Mouse (Mus musculus) CH12.LX (cell line): ENCODE data around the gene Gabra5. TPM values are rescaled to one million over a fixed set of nuclear protein-coding genes. Genes with fewer than 3 reads are reported as not detected.

ENCODE experiments used
- DNase-seq: peaks from one replicate; pipeline ENCODE4 v3.0.0-alpha.2; 2013; ENCODE audit errors: extremely low read depth
- H3K27ac ChIP-seq: 2 replicates; pipeline ENCODE4 v1.5.1; 2012; ENCODE audit warnings: low read depth, mild to moderate bottlenecking, control low read depth, moderate library complexity; ENCODE audit not compliant: insufficient read depth
- H3K27me3 ChIP-seq: replicated peaks from 2 replicates; pipeline ENCODE3; 2012; ENCODE audit warnings: inconsistent platforms
- H3K36me3 ChIP-seq, 2 experiments: replicated peaks in 1 of 2; 2 replicates each; pipeline versions ENCODE3 to v1.6.1; 2012; ENCODE audit warnings: inconsistent platforms in 1 of 2, low read length in 1 of 2, mild to moderate bottlenecking in 1 of 2, mixed read lengths in 1 of 2, moderate library complexity in 1 of 2; ENCODE audit not compliant: control insufficient read depth in 1 of 2, insufficient read depth in 1 of 2
- H3K4me1 ChIP-seq, 2 experiments: 2 replicates each; pipeline ENCODE4 v1.6.1; 2012; ENCODE audit warnings: inconsistent platforms in 1 of 2, moderate library complexity in 1 of 2; ENCODE audit not compliant: insufficient read depth in 2 of 2, control insufficient read depth in 1 of 2
- H3K4me2 ChIP-seq: 2 replicates; pipeline ENCODE4 v1.6.1; 2012; ENCODE audit warnings: low read depth, mild to moderate bottlenecking, control low read depth; ENCODE audit not compliant: poor library complexity, insufficient read depth, severe bottlenecking
- H3K4me3 ChIP-seq, 3 experiments: fragments of 150-350 bp in 1 of 3; sonication (generic) in 1 of 3; replicated peaks in 1 of 3; 2 replicates each; pipeline versions ENCODE3 to v1.5.1; 2011 to 2012; ENCODE audit warnings: low read depth in 2 of 3, low read length in 2 of 3, mild to moderate bottlenecking in 2 of 3, moderate library complexity in 2 of 3, control low read depth in 1 of 3, improper control_type of control experiment in 1 of 3, inconsistent platforms in 1 of 3, mixed read lengths in 1 of 3; ENCODE audit not compliant: poor library complexity in 1 of 3
- H3K79me2 ChIP-seq: replicated peaks from 2 replicates; pipeline ENCODE4 v1.6.1; 2012; ENCODE audit warnings: mild to moderate bottlenecking, moderate library complexity; ENCODE audit not compliant: control insufficient read depth, poor library complexity, insufficient read depth, severe bottlenecking; ENCODE audit errors: extremely low read depth
- H3K9ac ChIP-seq: 2 replicates; pipeline ENCODE4 v1.6.1; 2012; ENCODE audit warnings: low read depth, mild to moderate bottlenecking, control low read depth, moderate library complexity; ENCODE audit not compliant: insufficient read depth
- H3K9me3 ChIP-seq: replicated peaks from 2 replicates; pipeline ENCODE3; 2012; ENCODE audit warnings: low read length, inconsistent platforms, mixed read lengths
- CHD1 ChIP-seq: IDR thresholded peaks from 2 replicates; pipeline ENCODE4 v1.6.1; 2012; ENCODE audit warnings: low read depth, low read length, improper control_type of control experiment, inconsistent platforms
- CTCF ChIP-seq, 2 experiments: IDR thresholded peaks in 1 of 2; conservative IDR thresholded peaks in 1 of 2; 2 replicates each; pipeline ENCODE4 v1.5.1; 2011 to 2012; ENCODE audit warnings: low read depth in 2 of 2, low read length in 2 of 2, improper control_type of control experiment in 1 of 2, inconsistent platforms in 1 of 2, mild to moderate bottlenecking in 1 of 2, moderate library complexity in 1 of 2
- E2F4 ChIP-seq: IDR thresholded peaks from 2 replicates; pipeline ENCODE4 v1.6.1; 2011; ENCODE audit warnings: low read depth, low read length, improper control_type of control experiment; ENCODE audit not compliant: insufficient replicate concordance
- EP300 ChIP-seq: IDR thresholded peaks from 2 replicates; pipeline ENCODE4 v1.6.1; 2011; ENCODE audit warnings: low read length, improper control_type of control experiment
- ETS1 ChIP-seq: conservative IDR thresholded peaks from 2 replicates; pipeline ENCODE4 v1.6.1; 2012; ENCODE audit warnings: low read depth, mild to moderate bottlenecking, inconsistent platforms, low read length, improper control_type of control experiment, moderate library complexity
- GABPA ChIP-seq: IDR thresholded peaks from 2 replicates; pipeline ENCODE4 v1.6.1; 2012; ENCODE audit warnings: low read depth, low read length, improper control_type of control experiment, inconsistent platforms; ENCODE audit not compliant: insufficient replicate concordance
- JUN ChIP-seq: IDR thresholded peaks from 2 replicates; pipeline ENCODE4 v1.6.1; 2011; ENCODE audit warnings: low read depth, mild to moderate bottlenecking, low read length, improper control_type of control experiment, moderate library complexity; ENCODE audit not compliant: insufficient read depth
- JUND ChIP-seq: conservative IDR thresholded peaks from 2 replicates; pipeline ENCODE4 v1.6.1; 2011; ENCODE audit warnings: low read depth, low read length, improper control_type of control experiment
- KAT2A ChIP-seq: IDR thresholded peaks from 2 replicates; pipeline ENCODE4 v1.6.1; 2012; ENCODE audit warnings: low read length, improper control_type of control experiment, inconsistent platforms; ENCODE audit not compliant: insufficient replicate concordance
- MEF2A ChIP-seq: IDR thresholded peaks from 2 replicates; pipeline ENCODE4 v1.6.1; 2014; ENCODE audit warnings: low read depth, mild to moderate bottlenecking, inconsistent platforms, low read length, improper control_type of control experiment, borderline replicate concordance
- MXI1 ChIP-seq: IDR thresholded peaks from 2 replicates; pipeline ENCODE4 v1.6.1; 2011; ENCODE audit warnings: mild to moderate bottlenecking, low read depth, low read length, improper control_type of control experiment
- NELFE ChIP-seq: IDR thresholded peaks from 2 replicates; pipeline ENCODE4 v1.6.1; 2011; ENCODE audit warnings: low read depth, low read length, improper control_type of control experiment
- RAD21 ChIP-seq: IDR thresholded peaks from 2 replicates; pipeline ENCODE4 v1.6.1; 2011; ENCODE audit warnings: low read depth, mild to moderate bottlenecking, low read length, improper control_type of control experiment, moderate library complexity
- RCOR1 ChIP-seq: conservative IDR thresholded peaks from 2 replicates; pipeline ENCODE4 v1.6.1; 2012; ENCODE audit warnings: low read depth, mild to moderate bottlenecking, inconsistent platforms, low read length, improper control_type of control experiment
- SIN3A ChIP-seq: IDR thresholded peaks from 2 replicates; pipeline ENCODE4 v1.6.1; 2012; ENCODE audit warnings: low read length, improper control_type of control experiment, inconsistent platforms
- SMC3 ChIP-seq: IDR thresholded peaks from 2 replicates; pipeline ENCODE4 v1.6.1; 2011; ENCODE audit warnings: low read depth, low read length, improper control_type of control experiment
- USF2 ChIP-seq: conservative IDR thresholded peaks from 2 replicates; pipeline ENCODE4 v1.6.1; 2011; ENCODE audit warnings: low read depth, low read length, improper control_type of control experiment
- dilution Hi-C: fragments of 300-500 bp; cut with MboI; formaldehyde crosslinking; loops from 2 replicates; pipeline ENCODE4 v1.14.3; 2020; ENCODE audit warnings: low sequenced_read_pairs; ENCODE audit not compliant: extremely low pct_unique_long_range_greater_than_20kb, extremely low pct_ligation_motif_present
- in situ Hi-C: fragments of 300-500 bp; cut with MboI; formaldehyde crosslinking; loops from 3 replicates; pipeline ENCODE4 v1.14.3; 2019; ENCODE audit warnings: low sequenced_read_pairs, low pct_ligation_motif_present, low pct_unique_long_range_greater_than_20kb, mixed read lengths
- polyA plus RNA-seq: library from polyadenylated mRNA; unstranded; fragments of >175 nt; gene quantifications from 2 replicates; pipeline ENCODE4 v1.2.1, GENCODE M21; 2012; ENCODE audit warnings: low read depth; ENCODE audit not compliant: insufficient read length
- total RNA-seq, 2 experiments: library from RNA; depleted of rRNA; stranded (reverse); fragments of 300-350 nt in 1 of 2; fragments of >200 nt in 1 of 2; gene quantifications; 2 replicates each; pipeline ENCODE4 v1.2.3; 2012 to 2014

The Gabra5 gene
- total RNA-seq (2012; rRNA removed) (not detected in 2 replicates), total RNA-seq (2014; rRNA removed) (not detected in 2 replicates), polyA plus RNA-seq (not detected in 2 replicates)

DNA sequence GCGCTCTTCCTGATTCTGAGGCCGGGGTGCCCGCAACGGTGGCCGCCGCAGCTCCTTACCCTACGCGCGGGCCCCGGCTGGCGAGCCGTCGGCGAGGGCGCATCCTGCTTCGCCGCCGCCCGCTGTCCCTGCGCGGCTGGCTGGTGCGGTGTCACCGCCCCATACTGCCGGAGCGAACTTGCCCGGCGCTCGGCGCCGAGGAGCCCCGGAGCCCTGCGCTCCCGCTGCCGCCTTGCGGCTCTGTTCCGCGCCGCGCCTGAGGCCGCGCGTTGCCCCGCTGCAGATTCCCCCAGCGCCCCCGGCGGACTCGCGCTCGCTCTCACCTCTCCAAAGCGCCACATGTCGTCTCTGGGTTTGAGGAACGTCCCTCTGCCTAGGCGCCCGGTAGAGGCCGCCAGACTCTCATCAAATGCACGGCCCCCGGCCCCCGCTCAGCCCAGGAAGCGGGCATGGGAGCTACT is at the start of gene Gabra5:
TSS of gene Gabra5 (minus strand) at position 379 of the 461 bp plus-strand sequence.
- H3K36me3 ChIP-seq, result no peaks in the 10 kb centered on the region
- dilution Hi-C loops, result no loop called here
- no peak for TF ChIP-seq JUN
- H3K4me2 ChIP-seq, result no peak within 1 kb of the TSS
- no peak within 1 kb of the TSS for H3K4me3 ChIP-seq
- no peaks in the 10 kb centered on the region for H3K27me3 ChIP-seq
- H3K27ac ChIP-seq, result no peak within 1 kb of the TSS
- H3K9me3 ChIP-seq, result peaks cover 61% of the 10 kb centered on the region
- in situ Hi-C loops, result no loop called here
- DNase-seq, result no peak
- H3K79me2 ChIP-seq, result no peaks in the 10 kb centered on the region
- H3K9ac ChIP-seq, result no peak within 1 kb of the TSS
- no peaks in the 10 kb centered on the region for H3K4me1 ChIP-seq

DNA sequence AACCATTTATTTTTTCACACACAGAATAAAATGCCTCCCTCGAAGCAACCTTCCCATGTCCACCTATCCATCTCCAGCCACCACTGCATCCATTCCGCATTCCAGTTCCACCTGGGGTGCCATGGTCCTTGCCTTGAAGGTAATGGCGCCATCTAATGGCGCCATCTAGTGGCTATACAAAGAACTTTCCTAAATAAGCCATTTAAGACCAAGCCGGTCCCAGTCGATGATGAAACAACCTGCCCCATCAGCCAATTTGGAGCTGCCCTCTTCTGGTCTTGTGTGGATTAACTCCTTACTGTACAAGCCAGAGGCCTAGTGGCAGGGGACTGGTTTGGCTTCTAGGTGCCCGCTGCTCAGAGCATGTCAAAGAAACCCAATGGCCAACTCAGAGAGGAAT is 28.7 kb upstream of the Gabra5 start:
- TF ChIP-seq MEF2A (no peak), EP300 (no peak), ETS1 (no peak), CTCF (conservative IDR thresholded peaks at IDR 0.05 in 1 of 2, IDR thresholded peaks at IDR 0.05 in 1 of 2; ENCODE audit: low read depth in 2 of 2, low read length in 2 of 2) (peak in 1 of 2 experiments; percentile 65; a peak in 2 of 4 replicates), E2F4 (no peak), SMC3 (peak; percentile 16; the same call in 1 of the 2 replicates), RAD21 (peak; percentile 53)
- H3K79me2 ChIP-seq, result no peaks in the 10 kb centered on the region
- H3K9ac ChIP-seq, result no peak overlapping the region
- no peaks in the 10 kb centered on the region for H3K36me3 ChIP-seq
- no peak overlapping the region for H3K4me3 ChIP-seq
- H3K27ac ChIP-seq, result no peak overlapping the region
- H3K4me1 ChIP-seq, result no peaks in the 10 kb centered on the region
- peaks cover 35% of the 10 kb centered on the region for H3K9me3 ChIP-seq
- in situ Hi-C loops, result no loop called here
- dilution Hi-C loops, result no loop called here
- DNase-seq, result peak; percentile 0
- no peaks in the 10 kb centered on the region for H3K27me3 ChIP-seq
- H3K4me2 ChIP-seq, result no peak overlapping the region

DNA sequence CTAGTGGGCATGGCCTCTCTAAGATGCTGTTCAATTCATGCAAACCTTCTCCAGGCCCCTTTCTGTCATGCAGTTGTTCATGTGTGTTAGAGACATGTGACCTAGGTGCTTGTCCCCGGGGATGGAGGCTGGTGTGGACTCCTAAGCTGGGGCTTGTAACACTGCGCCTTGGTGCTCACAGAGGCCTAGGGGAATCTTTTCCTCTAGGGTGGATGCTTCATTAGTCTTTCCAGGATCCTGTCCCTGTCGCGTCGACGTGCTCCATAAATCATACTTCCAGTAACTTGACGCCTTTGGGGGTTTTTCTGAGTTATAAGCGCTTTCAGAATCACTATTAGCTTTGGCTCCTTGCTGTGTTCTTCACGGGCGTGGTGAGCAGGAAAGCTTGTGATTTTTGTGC is 22.8 kb upstream of the Gabra5 start:
- no peak for DNase-seq
- Histone ChIP-seq H3K79me2 (no peaks in the 10 kb centered on the region), H3K4me3 (no peak overlapping the region), H3K27me3 (no peaks in the 10 kb centered on the region), H3K4me1 (no peaks in the 10 kb centered on the region), H3K4me2 (no peak overlapping the region), H3K36me3 (no peaks in the 10 kb centered on the region), H3K9ac (no peak overlapping the region), H3K27ac (no peak overlapping the region)
- in situ Hi-C loops (no loop called here), dilution Hi-C loops (no loop called here)
- TF ChIP-seq GABPA (no peak), CHD1 (no peak), NELFE (no peak), JUND (no peak), MXI1 (no peak), RCOR1 (no peak), KAT2A (no peak), SIN3A (no peak), USF2 (no peak)
- TF ChIP-seq, all 38 proteins: peak for 0
- peaks cover 48% of the 10 kb centered on the region for H3K9me3 ChIP-seq
